Mouse (Mus musculus): Measurements from ENCODE around the gene Man2a2. TPM values are rescaled to one million over a fixed set of nuclear protein-coding genes. Genes with fewer than 3 reads are reported as not detected.
"Not testable (repeated sequence)": the region's sequence is repeated elsewhere in the genome, so short reads cannot be mapped to it uniquely, and the experiment has no call there.

Gene Man2a2
- polyA plus RNA-seq, 1 experiment from 2014 or later: 31.0 TPM

- Histone ChIP-seq H3K27ac (peak overlapping the region; percentile 46; the same call in 1 of the 2 replicates), H3K4me1 (peaks cover 13% of the 10 kb centered on the region), H3K4me3 (no peak overlapping the region), H3K27me3 (no peaks in the 10 kb centered on the region), H3K4me2 (replicated peaks) (no peak overlapping the region), H3K9me3 (no peaks in the 10 kb centered on the region), H3K36me3 (peaks cover 60% of the 10 kb centered on the region), H3K9ac (no peak overlapping the region)
- 94% methylated on average over 16 of the region's 16 CpGs for WGBS
- no peak for ATAC-seq (ENCODE audit: insufficient number of reproducible peaks, insufficient read depth, low FRiP score, low TSS enrichment)
These were observed 45.8 kb downstream of the Man2a2 start for GRCm38 (mm10) chr7:80325292-80325868.

GRCm38 (mm10) chr7:80324816-80325119, 46.4 kb downstream of the Man2a2 start:
- not testable (repeated sequence) for H3K4me2 ChIP-seq (replicated peaks); H3K9me3 ChIP-seq; H3K27me3 ChIP-seq; H3K9ac ChIP-seq; ATAC-seq (ENCODE audit: insufficient number of reproducible peaks, insufficient read depth, low FRiP score, low TSS enrichment); H3K4me3 ChIP-seq
- 41% methylated on average over 4 of the region's 5 CpGs for WGBS
- peaks cover 56% of the 10 kb centered on the region for H3K36me3 ChIP-seq
- peaks cover 13% of the 10 kb centered on the region for H3K4me1 ChIP-seq
- H3K27ac ChIP-seq: peak overlapping the region; percentile 74; the same call in 1 of the 2 replicates

GRCm38 (mm10) chr7:80324043-80324815, 46.9 kb downstream of the Man2a2 start, which contains the start of gene Rccd1:
Gene Rccd1 (minus strand): TSS chr7:80324454.
- H3K27ac ChIP-seq: peak within 1 kb of the TSS; percentile 74
- peak within 1 kb of the TSS; percentile 35 for H3K9ac ChIP-seq
- peak within 1 kb of the TSS; percentile 56 for H3K4me3 ChIP-seq
- H3K4me2 ChIP-seq (replicated peaks): peak within 1 kb of the TSS; percentile 61
- H3K36me3 ChIP-seq: peaks cover 51% of the 10 kb centered on the region
- WGBS: 2% methylated on average over 38 of the region's 38 CpGs
- peak; percentile 97 for ATAC-seq (ENCODE audit: insufficient number of reproducible peaks, insufficient read depth, low FRiP score, low TSS enrichment)
- H3K27me3 ChIP-seq: no peaks in the 10 kb centered on the region
- peaks cover 13% of the 10 kb centered on the region for H3K4me1 ChIP-seq
- no peaks in the 10 kb centered on the region for H3K9me3 ChIP-seq

GRCm38 (mm10) chr7:80323336-80323735, 47.8 kb downstream of the Man2a2 start:
- Histone ChIP-seq H3K4me2 (replicated peaks) (peak overlapping the region; percentile 61), H3K4me3 (peak overlapping the region; percentile 56), H3K4me1 (peaks cover 13% of the 10 kb centered on the region), H3K36me3 (peaks cover 46% of the 10 kb centered on the region), H3K9me3 (no peaks in the 10 kb centered on the region), H3K9ac (peak overlapping the region; percentile 35), H3K27me3 (no peaks in the 10 kb centered on the region), H3K27ac (no peak overlapping the region)
- WGBS: 22% methylated on average over 8 of the region's 8 CpGs
- ATAC-seq (ENCODE audit: insufficient number of reproducible peaks, insufficient read depth, low FRiP score, low TSS enrichment): no peak

- WGBS: 82% methylated on average over 19 of the region's 19 CpGs
- Histone ChIP-seq H3K27ac (no peak overlapping the region), H3K36me3 (peaks cover 34% of the 10 kb centered on the region), H3K9me3 (no peaks in the 10 kb centered on the region), H3K4me2 (replicated peaks) (no peak overlapping the region), H3K4me1 (peaks cover 9% of the 10 kb centered on the region), H3K27me3 (no peaks in the 10 kb centered on the region), H3K4me3 (no peak overlapping the region), H3K9ac (no peak overlapping the region)
- ATAC-seq (ENCODE audit: insufficient number of reproducible peaks, insufficient read depth, low FRiP score, low TSS enrichment): no peak
These were observed 51.2 kb downstream of the Man2a2 start for GRCm38 (mm10) chr7:80319846-80320496.

GRCm38 (mm10) chr7:80318670-80319069, 52.5 kb downstream of the Man2a2 start:
- WGBS: 87% methylated on average over 4 of the region's 4 CpGs
- ATAC-seq (ENCODE audit: insufficient number of reproducible peaks, insufficient read depth, low FRiP score, low TSS enrichment): no peak
- Histone ChIP-seq H3K27ac (no peak overlapping the region), H3K4me1 (peaks cover 8% of the 10 kb centered on the region), H3K36me3 (peaks cover 46% of the 10 kb centered on the region), H3K27me3 (no peaks in the 10 kb centered on the region), H3K4me2 (replicated peaks) (no peak overlapping the region), H3K9me3 (no peaks in the 10 kb centered on the region), H3K4me3 (no peak overlapping the region), H3K9ac (no peak overlapping the region)

- Histone ChIP-seq H3K27me3 (no peaks in the 10 kb centered on the region), H3K36me3 (peaks cover 57% of the 10 kb centered on the region), H3K9ac (no peak overlapping the region), H3K4me2 (replicated peaks) (no peak overlapping the region), H3K27ac (no peak overlapping the region), H3K4me1 (no peaks in the 10 kb centered on the region), H3K9me3 (no peaks in the 10 kb centered on the region), H3K4me3 (no peak overlapping the region)
- WGBS: 71% methylated on average over 1 of the region's 1 CpGs
- no peak for ATAC-seq (ENCODE audit: insufficient number of reproducible peaks, insufficient read depth, low FRiP score, low TSS enrichment)
These were observed 53.6 kb downstream of the Man2a2 start for GRCm38 (mm10) chr7:80317439-80318115.

- Histone ChIP-seq H3K4me1 (no peaks in the 10 kb centered on the region), H3K36me3 (peaks cover 70% of the 10 kb centered on the region), H3K27ac (no peak overlapping the region), H3K4me3 (no peak overlapping the region), H3K4me2 (replicated peaks) (no peak overlapping the region), H3K9me3 (no peaks in the 10 kb centered on the region), H3K9ac (no peak overlapping the region), H3K27me3 (no peaks in the 10 kb centered on the region)
- WGBS: 80% methylated on average over 2 of the region's 2 CpGs
- ATAC-seq (ENCODE audit: insufficient number of reproducible peaks, insufficient read depth, low FRiP score, low TSS enrichment): no peak
These were observed 55.4 kb downstream of the Man2a2 start for GRCm38 (mm10) chr7:80315733-80316132.

- H3K4me3 ChIP-seq: no peak overlapping the region
- no peaks in the 10 kb centered on the region for H3K27me3 ChIP-seq
- peaks cover 89% of the 10 kb centered on the region for H3K36me3 ChIP-seq
- WGBS: 87% methylated on average over 7 of the region's 7 CpGs
- no peak overlapping the region for H3K9ac ChIP-seq
- H3K9me3 ChIP-seq: no peaks in the 10 kb centered on the region
- ATAC-seq (ENCODE audit: insufficient number of reproducible peaks, insufficient read depth, low FRiP score, low TSS enrichment): no peak
- no peak overlapping the region for H3K4me2 ChIP-seq (replicated peaks)
- no peak overlapping the region for H3K27ac ChIP-seq
- H3K4me1 ChIP-seq: no peaks in the 10 kb centered on the region
These were observed 60.4 kb downstream of the Man2a2 start for GRCm38 (mm10) chr7:80310771-80311170.

GRCm38 (mm10) chr7:80307766-80308165, 63.4 kb downstream of the Man2a2 start:
- no peak overlapping the region for H3K4me3 ChIP-seq

GRCm38 (mm10) chr7:80301522-80301921, 69.7 kb downstream of the Man2a2 start:
- no peaks in the 10 kb centered on the region; the same call in 1 of the 2 replicates for H3K4me1 ChIP-seq
- no peak overlapping the region for H3K27ac ChIP-seq
- no peak overlapping the region for H3K4me3 ChIP-seq
- H3K4me2 ChIP-seq (replicated peaks): no peak overlapping the region
- no peak for ATAC-seq (ENCODE audit: insufficient number of reproducible peaks, insufficient read depth, low FRiP score, low TSS enrichment)
- H3K36me3 ChIP-seq: peaks cover 62% of the 10 kb centered on the region
- no peaks in the 10 kb centered on the region for H3K9me3 ChIP-seq
- H3K27me3 ChIP-seq: no peaks in the 10 kb centered on the region
- no peak overlapping the region for H3K9ac ChIP-seq
- 78% methylated on average over 2 of the region's 2 CpGs for WGBS

More at GRCm38 (mm10) chr7:80307766-80308165, 63.4 kb downstream of the Man2a2 start:
- no peaks in the 10 kb centered on the region for H3K27me3 ChIP-seq
- ATAC-seq (ENCODE audit: insufficient number of reproducible peaks, insufficient read depth, low FRiP score, low TSS enrichment): no peak
- H3K4me1 ChIP-seq: no peaks in the 10 kb centered on the region
- no peaks in the 10 kb centered on the region for H3K9me3 ChIP-seq
- WGBS: 85% methylated on average over 3 of the region's 3 CpGs
- H3K27ac ChIP-seq: no peak overlapping the region
- no peak overlapping the region for H3K4me2 ChIP-seq (replicated peaks)
- H3K9ac ChIP-seq: no peak overlapping the region
- H3K36me3 ChIP-seq: peaks cover 89% of the 10 kb centered on the region
